Mouse (Mus musculus): ENCODE measurements around the gene Chn2. TPM values are rescaled to one million over a fixed set of nuclear protein-coding genes. Genes with fewer than 3 reads are reported as not detected.

Chn2 gene
- polyA plus RNA-seq, 1 experiment from 2014 or later: 4.3 TPM

GRCm38 (mm10) chr6:54130881-54131280, 91.5 kb downstream of the Chn2 start:
- no peak for ATAC-seq (ENCODE audit: insufficient read depth)
- no peak overlapping the region for H3K27ac ChIP-seq (replicated peaks)
- H3K4me2 ChIP-seq: no peak overlapping the region
- H3K9ac ChIP-seq: no peak overlapping the region
- no peaks in the 10 kb centered on the region for H3K9me3 ChIP-seq (replicated peaks)
- no peak overlapping the region for H3K4me3 ChIP-seq (replicated peaks)
- WGBS (ENCODE audit: insufficient replicate concordance): 62% methylated on average over 3 of the region's 3 CpGs
- 0 out of 2 replicates have a peak, but pooled peaks cover 3% of the 10 kb centered on the region for H3K4me1 ChIP-seq (replicated peaks)
- H3K27me3 ChIP-seq: peaks cover 8% of the 10 kb centered on the region; the same call in 1 of the 2 replicates
- no peaks in the 10 kb centered on the region for H3K36me3 ChIP-seq (replicated peaks)

- no peak for ATAC-seq (ENCODE audit: insufficient read depth)
- no peak overlapping the region for H3K4me3 ChIP-seq (replicated peaks)
- no peaks in the 10 kb centered on the region for H3K36me3 ChIP-seq (replicated peaks)
- H3K4me1 ChIP-seq (replicated peaks): no peaks in the 10 kb centered on the region
- H3K27ac ChIP-seq (replicated peaks): no peak overlapping the region
- no peak overlapping the region for H3K4me2 ChIP-seq
- 28% methylated on average over 1 of the region's 1 CpGs for WGBS (ENCODE audit: insufficient replicate concordance)
- H3K9me3 ChIP-seq (replicated peaks): no peaks in the 10 kb centered on the region
- no peak overlapping the region for H3K9ac ChIP-seq
- peaks cover 2% of the 10 kb centered on the region; the same call in 1 of the 2 replicates for H3K27me3 ChIP-seq
These were observed 93.2 kb downstream of the Chn2 start for GRCm38 (mm10) chr6:54132576-54132975.

GRCm38 (mm10) chr6:54133231-54133630, 93.9 kb downstream of the Chn2 start:
- no peaks in the 10 kb centered on the region for H3K4me1 ChIP-seq (replicated peaks)
- H3K27ac ChIP-seq (replicated peaks): no peak overlapping the region
- no peaks in the 10 kb centered on the region for H3K36me3 ChIP-seq (replicated peaks)
- H3K4me3 ChIP-seq (replicated peaks): no peak overlapping the region
- H3K4me2 ChIP-seq: no peak overlapping the region
- no peak overlapping the region for H3K9ac ChIP-seq
- ATAC-seq (ENCODE audit: insufficient read depth): no peak
- H3K9me3 ChIP-seq (replicated peaks): no peaks in the 10 kb centered on the region
- 71% methylated on average over 5 of the region's 5 CpGs for WGBS (ENCODE audit: insufficient replicate concordance)
- no peaks in the 10 kb centered on the region; the same call in 1 of the 2 replicates for H3K27me3 ChIP-seq

GRCm38 (mm10) chr6:54138157-54138556, 98.8 kb downstream of the Chn2 start:
- H3K9me3 ChIP-seq (replicated peaks): no peaks in the 10 kb centered on the region
- no peaks in the 10 kb centered on the region for H3K36me3 ChIP-seq (replicated peaks)
- 68% methylated on average over 9 of the region's 9 CpGs for WGBS (ENCODE audit: insufficient replicate concordance)
- H3K4me1 ChIP-seq (replicated peaks): no peaks in the 10 kb centered on the region
- no peak overlapping the region for H3K4me2 ChIP-seq
- H3K4me3 ChIP-seq (replicated peaks): no peak overlapping the region
- H3K9ac ChIP-seq: no peak overlapping the region
- no peaks in the 10 kb centered on the region for H3K27me3 ChIP-seq
- no peak for ATAC-seq (ENCODE audit: insufficient read depth)
- H3K27ac ChIP-seq (replicated peaks): no peak overlapping the region

GRCm38 (mm10) chr6:54140488-54140887, 101.1 kb downstream of the Chn2 start:
- 0 out of 2 replicates have a peak, but pooled peaks cover under 1% of the 10 kb centered on the region for H3K4me1 ChIP-seq (replicated peaks)
- H3K9me3 ChIP-seq (replicated peaks): no peaks in the 10 kb centered on the region
- no peak overlapping the region for H3K9ac ChIP-seq
- no peaks in the 10 kb centered on the region for H3K36me3 ChIP-seq (replicated peaks)
- no peak overlapping the region for H3K4me3 ChIP-seq (replicated peaks)
- 76% methylated on average over 4 of the region's 4 CpGs for WGBS (ENCODE audit: insufficient replicate concordance)
- H3K4me2 ChIP-seq: no peak overlapping the region
- H3K27ac ChIP-seq (replicated peaks): no peak overlapping the region
- no peak for ATAC-seq (ENCODE audit: insufficient read depth)
- H3K27me3 ChIP-seq: no peaks in the 10 kb centered on the region

- no peak overlapping the region for H3K4me2 ChIP-seq
- H3K27me3 ChIP-seq: no peaks in the 10 kb centered on the region
- H3K9ac ChIP-seq: no peak overlapping the region
- no peak overlapping the region for H3K27ac ChIP-seq (replicated peaks)
- 0 out of 2 replicates have a peak, but pooled peaks cover 4% of the 10 kb centered on the region for H3K4me1 ChIP-seq (replicated peaks)
- no peak overlapping the region for H3K4me3 ChIP-seq (replicated peaks)
- WGBS (ENCODE audit: insufficient replicate concordance): 63% methylated on average over 3 of the region's 3 CpGs
- ATAC-seq (ENCODE audit: insufficient read depth): no peak
- no peaks in the 10 kb centered on the region for H3K9me3 ChIP-seq (replicated peaks)
- no peaks in the 10 kb centered on the region for H3K36me3 ChIP-seq (replicated peaks)
These were observed 101.8 kb downstream of the Chn2 start for GRCm38 (mm10) chr6:54141165-54141564.

GRCm38 (mm10) chr6:54142848-54143651, 103.7 kb downstream of the Chn2 start:
- no peak overlapping the region for H3K4me3 ChIP-seq (replicated peaks)
- no peak overlapping the region for H3K9ac ChIP-seq
- H3K4me1 ChIP-seq (replicated peaks): 0 out of 2 replicates have a peak, but pooled peaks cover 4% of the 10 kb centered on the region
- H3K4me2 ChIP-seq: no peak overlapping the region
- peak overlapping the region; percentile 63; the same call in 1 of the 2 replicates for H3K27ac ChIP-seq (replicated peaks)
- no peak for ATAC-seq (ENCODE audit: insufficient read depth)
- H3K9me3 ChIP-seq (replicated peaks): no peaks in the 10 kb centered on the region
- 30% methylated on average over 11 of the region's 11 CpGs for WGBS (ENCODE audit: insufficient replicate concordance)
- no peaks in the 10 kb centered on the region for H3K27me3 ChIP-seq
- H3K36me3 ChIP-seq (replicated peaks): no peaks in the 10 kb centered on the region

- ATAC-seq (ENCODE audit: insufficient read depth): no peak
- H3K27ac ChIP-seq (replicated peaks): peak overlapping the region; percentile 63; the same call in 1 of the 2 replicates
These were observed 104.3 kb downstream of the Chn2 start for GRCm38 (mm10) chr6:54143652-54143960.

GRCm38 (mm10) chr6:54148844-54149526, 109.6 kb downstream of the Chn2 start:
- H3K27me3 ChIP-seq: no peaks in the 10 kb centered on the region
- H3K9ac ChIP-seq: no peak overlapping the region
- no peak overlapping the region for H3K27ac ChIP-seq (replicated peaks)
- H3K9me3 ChIP-seq (replicated peaks): no peaks in the 10 kb centered on the region
- H3K4me1 ChIP-seq (replicated peaks): 0 out of 2 replicates have a peak, but pooled peaks cover 4% of the 10 kb centered on the region
- no peak for ATAC-seq (ENCODE audit: insufficient read depth)
- H3K4me2 ChIP-seq: no peak overlapping the region
- 44% methylated on average over 6 of the region's 6 CpGs for WGBS (ENCODE audit: insufficient replicate concordance)
- H3K36me3 ChIP-seq (replicated peaks): no peaks in the 10 kb centered on the region
- no peak overlapping the region for H3K4me3 ChIP-seq (replicated peaks)

More at GRCm38 (mm10) chr6:54143652-54143960, 104.3 kb downstream of the Chn2 start:
- no peaks in the 10 kb centered on the region for H3K27me3 ChIP-seq
- 41% methylated on average over 2 of the region's 2 CpGs for WGBS (ENCODE audit: insufficient replicate concordance)
- no peak overlapping the region for H3K4me3 ChIP-seq (replicated peaks)
- 0 out of 2 replicates have a peak, but pooled peaks cover 4% of the 10 kb centered on the region for H3K4me1 ChIP-seq (replicated peaks)
- H3K9ac ChIP-seq: no peak overlapping the region
- no peak overlapping the region for H3K4me2 ChIP-seq
- no peaks in the 10 kb centered on the region for H3K36me3 ChIP-seq (replicated peaks)
- H3K9me3 ChIP-seq (replicated peaks): no peaks in the 10 kb centered on the region

- 47% methylated on average over 5 of the region's 5 CpGs for WGBS (ENCODE audit: insufficient replicate concordance)
- no peak overlapping the region for H3K4me2 ChIP-seq
- no peaks in the 10 kb centered on the region for H3K27me3 ChIP-seq
- ATAC-seq (ENCODE audit: insufficient read depth): no peak
- H3K36me3 ChIP-seq (replicated peaks): no peaks in the 10 kb centered on the region
- no peak overlapping the region for H3K9ac ChIP-seq
- H3K9me3 ChIP-seq (replicated peaks): no peaks in the 10 kb centered on the region
- H3K4me3 ChIP-seq (replicated peaks): no peak overlapping the region
- no peak overlapping the region for H3K27ac ChIP-seq (replicated peaks)
- no peaks in the 10 kb centered on the region for H3K4me1 ChIP-seq (replicated peaks)
These were observed 111.5 kb downstream of the Chn2 start for GRCm38 (mm10) chr6:54150821-54151220.

GRCm38 (mm10) chr6:54151443-54152241, 112.3 kb downstream of the Chn2 start:
- Histone ChIP-seq H3K36me3 (replicated peaks) (no peaks in the 10 kb centered on the region), H3K27me3 (no peaks in the 10 kb centered on the region), H3K4me2 (no peak overlapping the region), H3K9ac (no peak overlapping the region), H3K4me1 (replicated peaks) (no peaks in the 10 kb centered on the region), H3K4me3 (replicated peaks) (no peak overlapping the region), H3K27ac (replicated peaks) (no peak overlapping the region), H3K9me3 (replicated peaks) (no peaks in the 10 kb centered on the region)
- ATAC-seq (ENCODE audit: insufficient read depth): no peak
- 45% methylated on average over 7 of the region's 7 CpGs for WGBS (ENCODE audit: insufficient replicate concordance)

All from liver, embryonic 15.5 days (tissue).